Mouse (Mus musculus): Measurements from ENCODE around the gene Cadm1. TPM values are rescaled to one million over a fixed set of nuclear protein-coding genes. Genes with fewer than 3 reads are reported as not detected.

Gene Cadm1
- polyA plus RNA-seq, 1 experiment from 2014 or later, result 192 TPM

GRCm38 (mm10) chr9:47761601-47762000, 231.6 kb downstream of the Cadm1 start:
- WGBS, result 62% methylated on average over 5 of the region's 5 CpGs

GRCm38 (mm10) chr9:47762913-47763312, 232.9 kb downstream of the Cadm1 start:
- 49% methylated on average over 5 of the region's 5 CpGs for WGBS
- Histone ChIP-seq H3K36me3 (ENCODE audit: control insufficient read depth, insufficient read depth, low read length) (no peaks in the 10 kb centered on the region), H3K4me2 (ENCODE audit: low read depth, low read length) (no peak overlapping the region), H3K4me3 (ENCODE audit: low read depth, low read length) (no peak overlapping the region), H3K9ac (replicated peaks; ENCODE audit: low read depth, low read length) (no peak overlapping the region), H3K9me3 (ENCODE audit: control insufficient read depth, low read length) (no peaks in the 10 kb centered on the region), H3K27me3 (ENCODE audit: control insufficient read depth, insufficient read depth, low read length) (no peaks in the 10 kb centered on the region), H3K4me1 (ENCODE audit: control insufficient read depth, insufficient read depth, low read length) (peaks cover 11% of the 10 kb centered on the region), H3K27ac (ENCODE audit: low read depth, low read length) (no peak overlapping the region)
- ATAC-seq (ENCODE audit: low read depth), result no peak

More at GRCm38 (mm10) chr9:47761601-47762000, 231.6 kb downstream of the Cadm1 start:
- Histone ChIP-seq H3K27me3 (ENCODE audit: control insufficient read depth, insufficient read depth, low read length) (no peaks in the 10 kb centered on the region), H3K4me1 (ENCODE audit: control insufficient read depth, insufficient read depth, low read length) (peaks cover 11% of the 10 kb centered on the region), H3K4me3 (ENCODE audit: low read depth, low read length) (no peak overlapping the region), H3K27ac (ENCODE audit: low read depth, low read length) (no peak overlapping the region), H3K9me3 (ENCODE audit: control insufficient read depth, low read length) (no peaks in the 10 kb centered on the region), H3K9ac (replicated peaks; ENCODE audit: low read depth, low read length) (no peak overlapping the region), H3K4me2 (ENCODE audit: low read depth, low read length) (no peak overlapping the region), H3K36me3 (ENCODE audit: control insufficient read depth, insufficient read depth, low read length) (no peaks in the 10 kb centered on the region)
- no peak for ATAC-seq (ENCODE audit: low read depth)

- Histone ChIP-seq H3K9ac (replicated peaks; ENCODE audit: low read depth, low read length) (no peak overlapping the region), H3K4me2 (ENCODE audit: low read depth, low read length) (no peak overlapping the region), H3K9me3 (ENCODE audit: control insufficient read depth, low read length) (no peaks in the 10 kb centered on the region), H3K4me3 (ENCODE audit: low read depth, low read length) (no peak overlapping the region), H3K4me1 (ENCODE audit: control insufficient read depth, insufficient read depth, low read length) (peaks cover 5% of the 10 kb centered on the region), H3K27me3 (ENCODE audit: control insufficient read depth, insufficient read depth, low read length) (no peaks in the 10 kb centered on the region), H3K27ac (ENCODE audit: low read depth, low read length) (no peak overlapping the region), H3K36me3 (ENCODE audit: control insufficient read depth, insufficient read depth, low read length) (no peaks in the 10 kb centered on the region)
- no peak for ATAC-seq (ENCODE audit: low read depth)
- 17% methylated on average over 5 of the region's 5 CpGs for WGBS
Measured at GRCm38 (mm10) chr9:47764920-47765319, 234.9 kb downstream of the Cadm1 start.

- no peak overlapping the region for H3K4me3 ChIP-seq (ENCODE audit: low read depth, low read length)
- no peaks in the 10 kb centered on the region for H3K9me3 ChIP-seq (ENCODE audit: control insufficient read depth, low read length)
- H3K9ac ChIP-seq (replicated peaks; ENCODE audit: low read depth, low read length), result no peak overlapping the region
- no peaks in the 10 kb centered on the region for H3K36me3 ChIP-seq (ENCODE audit: control insufficient read depth, insufficient read depth, low read length)
- no peaks in the 10 kb centered on the region for H3K27me3 ChIP-seq (ENCODE audit: control insufficient read depth, insufficient read depth, low read length)
- WGBS, result 86% methylated on average over 13 of the region's 13 CpGs
- H3K27ac ChIP-seq (ENCODE audit: low read depth, low read length), result no peak overlapping the region
- no peak for ATAC-seq (ENCODE audit: low read depth)
- H3K4me2 ChIP-seq (ENCODE audit: low read depth, low read length), result no peak overlapping the region
- H3K4me1 ChIP-seq (ENCODE audit: control insufficient read depth, insufficient read depth, low read length), result peaks cover 7% of the 10 kb centered on the region
Measured at GRCm38 (mm10) chr9:47765323-47765722, 235.3 kb downstream of the Cadm1 start.

- WGBS, result 86% methylated on average over 10 of the region's 10 CpGs
Measured at GRCm38 (mm10) chr9:47766342-47766741, 236.4 kb downstream of the Cadm1 start.

GRCm38 (mm10) chr9:47770836-47771235, 240.9 kb downstream of the Cadm1 start:
- Histone ChIP-seq H3K36me3 (ENCODE audit: control insufficient read depth, insufficient read depth, low read length) (no peaks in the 10 kb centered on the region), H3K9ac (replicated peaks; ENCODE audit: low read depth, low read length) (no peak overlapping the region), H3K4me3 (ENCODE audit: low read depth, low read length) (no peak overlapping the region), H3K9me3 (ENCODE audit: control insufficient read depth, low read length) (no peaks in the 10 kb centered on the region), H3K4me1 (ENCODE audit: control insufficient read depth, insufficient read depth, low read length) (peaks cover 24% of the 10 kb centered on the region), H3K4me2 (ENCODE audit: low read depth, low read length) (no peak overlapping the region), H3K27ac (ENCODE audit: low read depth, low read length) (peak overlapping the region; percentile 34; the same call in 1 of the 2 replicates), H3K27me3 (ENCODE audit: control insufficient read depth, insufficient read depth, low read length) (no peaks in the 10 kb centered on the region)
- 27% methylated on average over 11 of the region's 11 CpGs for WGBS
- no peak for ATAC-seq (ENCODE audit: low read depth)

More at GRCm38 (mm10) chr9:47766342-47766741, 236.4 kb downstream of the Cadm1 start:
- Histone ChIP-seq H3K27ac (ENCODE audit: low read depth, low read length) (no peak overlapping the region), H3K4me3 (ENCODE audit: low read depth, low read length) (no peak overlapping the region), H3K27me3 (ENCODE audit: control insufficient read depth, insufficient read depth, low read length) (no peaks in the 10 kb centered on the region), H3K9me3 (ENCODE audit: control insufficient read depth, low read length) (no peaks in the 10 kb centered on the region), H3K4me1 (ENCODE audit: control insufficient read depth, insufficient read depth, low read length) (peaks cover 16% of the 10 kb centered on the region), H3K4me2 (ENCODE audit: low read depth, low read length) (no peak overlapping the region), H3K36me3 (ENCODE audit: control insufficient read depth, insufficient read depth, low read length) (no peaks in the 10 kb centered on the region), H3K9ac (replicated peaks; ENCODE audit: low read depth, low read length) (no peak overlapping the region)
- ATAC-seq (ENCODE audit: low read depth), result no peak

- WGBS, result 79% methylated on average over 5 of the region's 5 CpGs
Measured at GRCm38 (mm10) chr9:47771953-47772352, 242.0 kb downstream of the Cadm1 start.

GRCm38 (mm10) chr9:47772750-47773149, 242.8 kb downstream of the Cadm1 start:
- no peaks in the 10 kb centered on the region for H3K27me3 ChIP-seq (ENCODE audit: control insufficient read depth, insufficient read depth, low read length)
- H3K9ac ChIP-seq (replicated peaks; ENCODE audit: low read depth, low read length), result no peak overlapping the region
- no peaks in the 10 kb centered on the region for H3K36me3 ChIP-seq (ENCODE audit: control insufficient read depth, insufficient read depth, low read length)
- no peak overlapping the region for H3K27ac ChIP-seq (ENCODE audit: low read depth, low read length)
- H3K9me3 ChIP-seq (ENCODE audit: control insufficient read depth, low read length), result no peaks in the 10 kb centered on the region
- H3K4me2 ChIP-seq (ENCODE audit: low read depth, low read length), result no peak overlapping the region
- H3K4me1 ChIP-seq (ENCODE audit: control insufficient read depth, insufficient read depth, low read length), result peaks cover 21% of the 10 kb centered on the region
- 92% methylated on average over 6 of the region's 6 CpGs for WGBS
- no peak overlapping the region for H3K4me3 ChIP-seq (ENCODE audit: low read depth, low read length)
- ATAC-seq (ENCODE audit: low read depth), result no peak

More at GRCm38 (mm10) chr9:47771953-47772352, 242.0 kb downstream of the Cadm1 start:
- no peak overlapping the region for H3K4me2 ChIP-seq (ENCODE audit: low read depth, low read length)
- no peaks in the 10 kb centered on the region for H3K27me3 ChIP-seq (ENCODE audit: control insufficient read depth, insufficient read depth, low read length)
- H3K9ac ChIP-seq (replicated peaks; ENCODE audit: low read depth, low read length), result no peak overlapping the region
- no peak overlapping the region for H3K4me3 ChIP-seq (ENCODE audit: low read depth, low read length)
- H3K9me3 ChIP-seq (ENCODE audit: control insufficient read depth, low read length), result no peaks in the 10 kb centered on the region
- no peak for ATAC-seq (ENCODE audit: low read depth)
- peaks cover 21% of the 10 kb centered on the region for H3K4me1 ChIP-seq (ENCODE audit: control insufficient read depth, insufficient read depth, low read length)
- no peak overlapping the region for H3K27ac ChIP-seq (ENCODE audit: low read depth, low read length)
- no peaks in the 10 kb centered on the region for H3K36me3 ChIP-seq (ENCODE audit: control insufficient read depth, insufficient read depth, low read length)

GRCm38 (mm10) chr9:47776941-47777919, 247.3 kb downstream of the Cadm1 start:
- Histone ChIP-seq H3K9me3 (ENCODE audit: control insufficient read depth, low read length) (no peaks in the 10 kb centered on the region), H3K36me3 (ENCODE audit: control insufficient read depth, insufficient read depth, low read length) (no peaks in the 10 kb centered on the region), H3K4me3 (ENCODE audit: low read depth, low read length) (no peak overlapping the region), H3K9ac (replicated peaks; ENCODE audit: low read depth, low read length) (no peak overlapping the region), H3K27me3 (ENCODE audit: control insufficient read depth, insufficient read depth, low read length) (no peaks in the 10 kb centered on the region), H3K4me2 (ENCODE audit: low read depth, low read length) (no peak overlapping the region), H3K27ac (ENCODE audit: low read depth, low read length) (no peak overlapping the region), H3K4me1 (ENCODE audit: control insufficient read depth, insufficient read depth, low read length) (0 out of 2 replicates have a peak, but pooled peaks cover 1% of the 10 kb centered on the region)
- 76% methylated on average over 9 of the region's 9 CpGs for WGBS
- ATAC-seq (ENCODE audit: low read depth), result no peak
